Mouse (Mus musculus) ES-E14 (cell line): ENCODE measurements around the gene Ccn6. TPM values are rescaled to one million over a fixed set of nuclear protein-coding genes. Genes with fewer than 3 reads are reported as not detected.

Source experiments
- DNase-seq: peaks from one replicate; pipeline ENCODE4 v3.0.0-alpha.2; 2013; ENCODE audit warnings: low read depth, low spot score
- H3K27ac ChIP-seq: 2 replicates; pipeline ENCODE4 v1.5.1; 2012; ENCODE audit warnings: low read depth, mild to moderate bottlenecking, low read length, moderate library complexity, mixed read lengths; ENCODE audit not compliant: poor library complexity, insufficient read depth, severe bottlenecking
- H3K36me3 ChIP-seq: 2 replicates; pipeline ENCODE4 v1.6.1; 2012; ENCODE audit warnings: mild to moderate bottlenecking, low read length, moderate library complexity, mixed read lengths; ENCODE audit not compliant: control insufficient read depth, poor library complexity, insufficient read depth, severe bottlenecking
- H3K4me1 ChIP-seq, 2 experiments: fragments of 150-350 bp in 1 of 2; sonication (generic) in 1 of 2; 2 replicates each; pipeline ENCODE4 v1.6.1; 2012; ENCODE audit warnings: low read length in 2 of 2, mild to moderate bottlenecking in 1 of 2, mixed read lengths in 1 of 2; ENCODE audit not compliant: control insufficient read depth in 2 of 2, insufficient read depth in 2 of 2, poor library complexity in 1 of 2
- H3K4me3 ChIP-seq, 2 experiments: fragments of 150-350 bp in 1 of 2; sonication (generic) in 1 of 2; 2 replicates each; pipeline ENCODE4 v1.5.1; 2012; ENCODE audit warnings: low read length in 2 of 2, low read depth in 1 of 2, mild to moderate bottlenecking in 1 of 2, mixed read lengths in 1 of 2; ENCODE audit not compliant: insufficient read depth in 1 of 2, poor library complexity in 1 of 2, severe bottlenecking in 1 of 2
- H3K9ac ChIP-seq: 2 replicates; pipeline ENCODE4 v1.6.1; 2012; ENCODE audit warnings: low read depth, mild to moderate bottlenecking, low read length, mixed read lengths; ENCODE audit not compliant: poor library complexity, insufficient read depth, severe bottlenecking
- H3K9me3 ChIP-seq: fragments of 150-350 bp; sonication (generic); 2 replicates; pipeline ENCODE4 v1.6.1; 2012; ENCODE audit warnings: low read depth, mild to moderate bottlenecking, low read length; ENCODE audit not compliant: control insufficient read depth, insufficient read depth
- CHD2 ChIP-seq: IDR thresholded peaks from 2 replicates; pipeline ENCODE4 v1.6.1; 2014; ENCODE audit warnings: mild to moderate bottlenecking, low read depth, low read length, inconsistent platforms
- HCFC1 ChIP-seq: IDR thresholded peaks from 2 replicates; pipeline ENCODE4 v1.6.1; 2012; ENCODE audit warnings: low read length, inconsistent platforms, borderline replicate concordance; ENCODE audit not compliant: insufficient read depth
- MAFK ChIP-seq: IDR thresholded peaks from 2 replicates; pipeline ENCODE4 v1.6.1; 2014; ENCODE audit warnings: mild to moderate bottlenecking, low read depth, low read length, inconsistent platforms; ENCODE audit not compliant: insufficient read depth
- ZC3H11A ChIP-seq: IDR thresholded peaks from 2 replicates; pipeline ENCODE4 v1.6.1; 2012; ENCODE audit warnings: low read depth, mild to moderate bottlenecking, inconsistent platforms, low read length, borderline replicate concordance
- ZNF384 ChIP-seq: IDR thresholded peaks from 2 replicates; pipeline ENCODE4 v1.6.1; 2012; ENCODE audit warnings: low read depth, low read length, inconsistent platforms
- in situ Hi-C, 2 experiments: fragments of 600-800 bp; cut with MboI; formaldehyde crosslinking; loops; one replicate each; pipeline ENCODE4 v1.15.1; 2025; ENCODE audit warnings: low sequenced_read_pairs in 2 of 2, inconsistent platforms in 1 of 2; ENCODE audit not compliant: unreplicated experiment in 2 of 2
- total RNA-seq: library from RNA; depleted of rRNA; stranded (reverse); fragments of 300-350 nt; gene quantifications from 2 replicates; pipeline ENCODE4 v1.2.3, GENCODE M21; 2012

Gene Ccn6
- total RNA-seq, 1 experiment, result not detected

GRCm38 (mm10) chr10:39169642-39170041 lies 6.0 kb upstream of the Ccn6 start:
- TF ChIP-seq CHD2 (no peak), ZNF384 (no peak), ZC3H11A (no peak), HCFC1 (no peak), MAFK (no peak)
- no peak overlapping the region for H3K4me3 ChIP-seq
- DNase-seq, result no peak
- peaks cover 3 to 4% of the 10 kb centered on the region in 2 experiments; a peak in 3 of 4 replicates for H3K4me1 ChIP-seq
- in situ Hi-C loops, result loop anchor here (5.0 to 10.0 kb wide), 2 partner anchors 353 to 355 kb away; no protein-coding TSS in a partner anchor
- H3K27ac ChIP-seq, result no peak overlapping the region
- no peaks in the 10 kb centered on the region for H3K9me3 ChIP-seq
- H3K36me3 ChIP-seq, result no peaks in the 10 kb centered on the region
- no peak overlapping the region for H3K9ac ChIP-seq

- Histone ChIP-seq H3K9me3 (no peaks in the 10 kb centered on the region), H3K9ac (no peak overlapping the region), H3K36me3 (no peaks in the 10 kb centered on the region), H3K4me1 (peaks cover 3 to 4% of the 10 kb centered on the region in 2 experiments; a peak in 3 of 4 replicates), H3K4me3 (no peak overlapping the region), H3K27ac (no peak overlapping the region)
- TF ChIP-seq MAFK (no peak), ZC3H11A (no peak), ZNF384 (no peak)
- no peak for DNase-seq
- in situ Hi-C loops, result no loop called here
Observed at GRCm38 (mm10) chr10:39167611-39168010, 4.0 kb upstream of the Ccn6 start.

- Histone ChIP-seq H3K4me3 (no peak overlapping the region), H3K4me1 (peaks cover 0 to 2% of the 10 kb centered on the region in 2 experiments; a peak in 2 of 4 replicates), H3K27ac (no peak overlapping the region), H3K36me3 (no peaks in the 10 kb centered on the region), H3K9me3 (no peaks in the 10 kb centered on the region), H3K9ac (no peak overlapping the region)
- DNase-seq, result no peak
- TF ChIP-seq HCFC1 (no peak), ZC3H11A (no peak), MAFK (no peak), ZNF384 (no peak), CHD2 (no peak)
- in situ Hi-C loops, result no loop called here
Observed at GRCm38 (mm10) chr10:39165632-39166115, 2.1 kb upstream of the Ccn6 start.

DNA sequence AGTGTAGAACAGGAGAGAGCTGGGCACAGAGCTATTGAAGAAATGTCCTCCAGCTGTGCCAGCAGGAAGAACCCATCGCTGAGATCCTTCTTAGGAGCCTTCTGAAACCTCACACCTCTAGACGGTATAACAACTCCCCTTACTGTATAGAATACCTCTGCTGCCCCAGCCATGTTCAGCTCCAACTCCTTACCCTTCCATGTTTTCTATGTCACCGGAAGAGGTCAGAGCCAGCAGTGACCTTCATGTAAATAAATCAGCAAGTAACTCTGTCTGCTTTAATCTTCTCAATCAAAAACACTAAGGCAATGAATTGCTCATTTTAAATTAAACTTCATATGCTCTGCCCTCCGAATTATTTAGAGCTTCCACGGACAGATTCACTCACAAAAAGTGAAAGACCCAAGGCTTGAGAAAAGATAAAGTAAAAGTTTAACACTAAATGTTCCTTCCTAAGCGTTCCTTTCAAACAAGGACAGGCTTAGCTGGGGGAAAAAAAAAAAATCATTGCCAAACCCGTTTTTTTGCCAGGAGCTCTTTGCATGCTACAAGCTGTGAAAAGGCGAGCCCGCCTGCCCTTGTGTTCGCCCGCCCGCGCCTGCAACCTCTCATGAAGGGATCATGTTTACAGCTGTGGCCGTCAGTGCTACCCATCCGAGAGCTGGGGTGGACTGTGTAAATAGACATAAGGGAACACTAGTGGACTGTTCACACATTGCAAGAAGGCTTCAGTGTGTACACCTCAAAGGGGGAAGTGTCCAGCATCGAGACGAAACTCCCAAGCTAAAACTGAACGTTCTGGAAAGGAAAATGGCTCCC lies 719 bp downstream of the Ccn6 start:
- TF ChIP-seq ZC3H11A, result no peak
- no peak for TF ChIP-seq CHD2
- TF ChIP-seq MAFK, result no peak
- TF ChIP-seq ZNF384, result no peak
- TF ChIP-seq HCFC1, result no peak
- H3K9me3 ChIP-seq, result no peaks in the 10 kb centered on the region
- H3K4me1 ChIP-seq, result peaks cover 2 to 6% of the 10 kb centered on the region in 2 experiments; a peak in 3 of 4 replicates
- no peak for DNase-seq
- no peak overlapping the region for H3K27ac ChIP-seq
- H3K4me3 ChIP-seq, result no peak overlapping the region
- in situ Hi-C loops, result no loop called here
- H3K36me3 ChIP-seq, result no peaks in the 10 kb centered on the region
- H3K9ac ChIP-seq, result no peak overlapping the region
